Mouse (Mus musculus) erythroblast, embryonic 14.5 days (primary cell): Measurements from ENCODE around the gene Fbxl7.

ENCODE experiments used
- GATA1 ChIP-seq: IDR thresholded peaks from 2 replicates; pipeline ENCODE4 v1.6.1; 2012; ENCODE audit warnings: low read length, inconsistent platforms, mixed read lengths
- TAL1 ChIP-seq: IDR thresholded peaks from 3 replicates; pipeline ENCODE4 v1.6.1; 2012; ENCODE audit warnings: low read length, inconsistent platforms, mixed read lengths

GRCm38 (mm10) chr15:26688472-26689104 lies 206.8 kb downstream of the Fbxl7 start:
- no peak for TF ChIP-seq GATA1
- no peak for TF ChIP-seq TAL1
